Mouse (Mus musculus): ENCODE data around the gene Grb2.

DNA sequence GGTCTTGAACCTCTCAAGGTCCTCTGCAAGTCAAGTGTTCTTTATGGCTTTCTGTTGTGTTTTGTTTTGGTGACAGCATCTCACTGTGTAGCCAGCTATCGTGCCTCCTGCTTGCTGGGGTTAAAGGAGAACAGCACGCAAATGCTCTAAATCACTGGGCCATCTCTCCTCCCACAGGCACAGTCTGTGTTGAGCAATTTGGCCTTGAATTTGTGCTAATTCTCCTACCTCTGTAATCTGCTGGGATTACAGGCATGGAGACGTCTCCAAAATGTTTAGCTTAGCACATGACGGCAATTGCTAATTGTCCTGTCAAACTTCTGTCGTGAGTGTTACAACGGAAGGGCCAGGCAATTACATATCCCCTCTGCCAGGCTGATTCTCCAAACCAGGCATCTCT lies 97.2 kb downstream of the Grb2 start:
- TF ChIP-seq CTCF (IDR thresholded peaks at IDR 0.05) (no peak), EP300 (IDR thresholded peaks at IDR 0.05) (no peak)

All from lung, postnatal 0 days (tissue).